Mouse (Mus musculus) brain, embryonic 18.5 days (tissue): Measurements from ENCODE around the gene Apol7e.
"Not testable (repeated sequence)": the region's sequence is repeated elsewhere in the genome, so short reads cannot be mapped to it uniquely, and the experiment has no call there.

Source experiments
- DNase-seq: peaks from one replicate; pipeline ENCODE4 v3.0.0-alpha.2; 2012; ENCODE audit warnings: low read depth, low spot score

The Apol7e gene

DNA sequence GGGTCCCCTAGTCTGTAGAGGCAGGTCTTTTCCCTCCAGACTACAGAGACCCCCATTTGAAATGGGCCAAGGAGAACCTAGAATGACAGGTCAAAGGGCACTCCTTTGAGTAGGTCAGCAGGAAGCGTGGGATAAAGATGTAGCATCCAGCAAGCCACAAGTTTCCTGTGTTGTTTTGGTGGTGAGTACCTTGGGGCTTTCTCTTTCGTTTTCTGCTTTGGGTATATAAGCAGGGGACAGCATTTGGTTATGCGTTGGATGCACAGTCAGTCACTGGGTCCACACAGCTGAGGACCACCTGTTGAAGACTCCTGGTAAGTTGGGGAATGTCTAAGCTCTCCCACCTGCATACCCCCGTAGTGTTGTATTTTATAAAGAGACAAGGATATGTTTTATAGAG lies at the start of gene Apol7e:
Apol7e (plus strand) TSS at position 202 of the 400 bp plus-strand sequence.
- DNase-seq, result not testable (repeated sequence)

DNA sequence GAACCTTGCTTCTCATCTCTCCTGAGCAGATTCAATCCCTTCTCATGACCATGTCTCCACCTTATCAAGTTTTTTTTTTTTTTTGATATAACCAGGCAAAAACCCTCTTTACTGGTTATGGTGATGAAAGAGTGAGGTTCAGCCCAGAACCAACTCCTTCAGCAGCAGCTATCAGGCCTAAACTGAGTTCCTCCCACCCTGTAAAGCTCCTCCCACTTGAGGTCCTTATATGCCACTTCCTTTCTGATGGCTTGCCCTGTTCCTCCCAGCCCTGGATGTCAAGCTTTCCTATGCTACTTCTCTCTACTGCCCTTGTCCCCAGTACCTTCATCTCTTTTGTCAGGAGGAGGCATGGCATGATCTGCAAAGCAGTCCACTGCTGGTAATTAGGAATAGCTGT lies 47.5 kb upstream of the Apol7e start:
- DNase-seq, result not testable (repeated sequence)

DNA sequence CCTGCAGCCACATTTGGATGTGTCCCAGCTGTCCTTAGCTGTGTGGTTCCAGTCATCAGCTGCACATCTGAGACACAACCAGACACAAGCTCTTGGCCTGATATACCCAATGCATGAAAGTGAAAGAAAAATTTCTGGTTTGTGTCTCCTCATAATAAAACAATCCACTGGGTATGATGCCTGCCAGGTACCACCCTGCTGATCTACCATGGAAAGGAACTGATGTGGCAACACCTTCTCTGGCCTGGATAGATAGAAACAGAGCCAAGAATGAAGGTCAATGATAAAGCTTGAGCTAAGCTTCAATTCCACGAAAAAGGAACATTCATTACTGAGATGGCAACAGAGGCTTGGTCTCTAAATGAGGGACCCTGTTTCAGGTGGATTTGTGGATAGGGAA lies 38.9 kb upstream of the Apol7e start:
- not testable (repeated sequence) for DNase-seq

DNA sequence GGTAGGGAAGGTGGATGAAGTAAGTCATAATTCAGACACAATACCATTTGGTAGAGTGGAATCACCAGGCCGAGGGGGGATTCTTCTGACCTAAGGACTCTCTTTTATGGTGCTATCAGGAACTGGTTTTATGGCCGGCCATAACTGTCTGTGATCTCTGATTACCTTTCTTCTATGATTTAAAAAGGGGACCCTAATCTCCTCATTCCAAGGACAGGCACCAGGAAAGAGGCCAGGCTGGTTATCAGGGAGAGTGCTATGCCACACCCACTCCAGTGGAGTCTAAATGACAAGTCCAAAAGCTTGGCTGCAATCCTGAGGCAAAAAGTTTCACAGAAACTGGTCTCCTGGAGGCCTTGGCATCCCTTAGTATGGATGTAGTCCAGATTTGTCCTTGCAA lies 36.8 kb upstream of the Apol7e start:
- DNase-seq, result not testable (repeated sequence)

DNA sequence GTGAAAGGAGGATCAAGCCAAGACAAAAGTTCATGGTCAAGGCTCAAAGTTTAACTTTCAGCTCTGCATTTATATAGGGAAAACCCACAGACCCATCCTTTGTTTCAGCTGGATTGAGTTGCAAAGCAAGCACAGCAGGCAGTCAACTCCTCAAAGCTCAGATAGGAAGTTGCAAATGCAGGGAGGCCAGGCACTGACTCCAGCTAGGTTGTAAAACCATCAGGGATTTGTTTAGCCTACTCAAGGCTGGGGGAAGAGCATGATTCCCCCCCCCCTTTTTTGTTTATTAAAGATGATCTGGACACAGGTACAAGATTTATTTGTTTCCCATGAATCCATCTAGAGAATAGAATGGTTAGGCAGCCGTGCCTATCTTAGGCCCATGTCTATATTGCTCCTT lies 24.6 kb upstream of the Apol7e start:
- not testable (repeated sequence) for DNase-seq

DNA sequence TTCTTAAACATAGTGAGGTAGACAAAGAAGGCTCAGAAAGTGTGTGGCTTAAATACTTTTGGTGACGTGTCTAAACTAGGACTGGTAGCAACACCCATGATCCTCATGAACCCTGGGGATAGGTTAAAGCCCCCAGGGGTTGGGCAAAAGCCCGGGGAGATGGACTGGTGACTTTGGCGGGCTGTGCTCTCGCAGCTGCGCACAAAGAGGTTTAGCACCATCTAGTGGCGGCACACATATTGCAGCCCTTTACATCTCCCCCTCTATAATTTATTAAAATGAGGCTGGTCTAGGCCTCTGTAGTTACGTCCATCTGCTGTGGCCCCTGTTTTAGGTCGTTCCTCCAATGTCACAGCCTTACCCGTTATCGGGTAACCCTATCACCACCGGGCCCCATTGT lies 14.7 kb upstream of the Apol7e start:
- not testable (repeated sequence) for DNase-seq

DNA sequence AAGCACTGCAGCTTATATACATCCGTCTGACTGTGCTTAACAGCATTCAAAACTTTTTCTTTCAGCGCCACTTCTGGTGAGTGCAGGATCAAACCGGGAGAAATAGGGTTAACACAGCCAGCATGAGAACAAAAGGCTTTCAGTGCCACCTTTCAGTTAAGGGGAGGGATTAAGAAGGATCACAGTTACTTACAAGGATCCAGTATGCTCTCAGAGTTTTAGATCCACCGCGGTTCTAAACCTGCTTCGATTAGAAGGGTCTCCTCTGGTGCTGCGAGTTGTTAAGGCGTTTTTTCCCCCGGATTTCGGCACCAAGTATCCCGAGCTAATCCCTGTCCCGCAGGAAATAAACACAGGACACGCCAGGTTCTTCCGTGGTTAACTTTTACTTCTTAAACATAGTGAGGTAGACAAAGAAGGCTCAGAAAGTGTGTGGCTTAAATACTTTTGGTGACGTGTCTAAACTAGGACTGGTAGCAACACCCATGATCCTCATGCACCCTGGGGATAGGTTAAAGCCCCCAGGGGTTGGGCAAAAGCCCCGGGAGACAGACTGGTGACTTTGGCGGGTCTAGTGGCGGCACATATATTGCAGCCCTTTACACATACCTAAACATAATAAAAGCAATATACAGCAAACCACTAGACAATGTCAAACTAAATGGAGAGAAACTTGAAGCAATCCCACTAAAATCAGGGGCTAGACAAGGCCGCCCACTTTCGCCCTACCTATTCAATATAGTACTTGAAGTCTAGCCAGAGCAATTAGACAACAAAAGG lies 6.9 kb upstream of the Apol7e start:
- not testable (repeated sequence) for DNase-seq

DNA sequence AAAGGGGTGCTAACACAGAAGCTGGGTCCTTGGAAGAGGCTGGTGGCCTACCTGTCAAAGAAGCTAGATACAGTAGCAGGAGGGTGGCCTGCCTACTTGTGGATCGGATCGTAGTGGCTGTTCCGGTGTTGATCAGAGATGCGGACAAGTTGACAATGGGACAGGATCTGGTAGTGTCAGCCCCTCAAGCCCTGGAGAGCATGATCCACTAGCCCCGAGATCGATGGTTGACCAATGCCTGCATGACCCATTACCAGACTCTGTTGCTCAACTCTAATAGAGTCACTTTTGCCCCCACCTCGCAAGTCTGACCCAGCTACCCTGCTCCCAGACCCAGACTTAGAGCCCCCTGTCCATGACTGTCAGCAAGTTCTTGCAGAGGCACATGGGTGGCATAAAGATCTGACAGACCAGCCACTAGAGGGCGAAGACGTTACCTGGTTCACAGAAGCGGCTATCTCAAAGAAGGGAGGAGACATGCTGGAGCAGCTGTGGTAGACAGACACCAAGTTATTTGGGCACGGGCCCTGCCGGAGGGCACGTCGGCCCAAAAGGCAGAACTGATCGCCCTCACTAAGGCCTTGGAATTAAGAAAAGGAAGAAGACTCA lies 3.9 kb upstream of the Apol7e start:
- DNase-seq, result not testable (repeated sequence)

DNA sequence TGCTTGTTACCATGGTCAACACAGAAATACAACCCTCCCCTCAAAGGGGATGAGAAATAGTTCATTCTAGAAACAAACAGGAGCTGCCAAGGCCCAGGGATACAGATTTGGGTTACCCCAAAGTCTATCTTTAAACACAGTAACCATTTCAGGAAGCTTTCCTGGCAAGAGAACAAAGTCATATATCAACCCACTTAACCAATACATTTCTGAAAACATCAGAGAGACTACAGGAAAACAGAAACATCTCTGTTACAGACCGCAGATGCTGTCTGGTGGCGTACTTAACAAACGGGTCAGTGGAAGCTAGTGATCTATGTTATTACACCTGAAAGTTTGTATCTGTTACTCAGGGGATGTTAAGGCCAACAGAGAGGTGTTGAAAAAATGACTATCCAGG lies 6.6 kb downstream of the Apol7e start:
- DNase-seq, result not testable (repeated sequence)

DNA sequence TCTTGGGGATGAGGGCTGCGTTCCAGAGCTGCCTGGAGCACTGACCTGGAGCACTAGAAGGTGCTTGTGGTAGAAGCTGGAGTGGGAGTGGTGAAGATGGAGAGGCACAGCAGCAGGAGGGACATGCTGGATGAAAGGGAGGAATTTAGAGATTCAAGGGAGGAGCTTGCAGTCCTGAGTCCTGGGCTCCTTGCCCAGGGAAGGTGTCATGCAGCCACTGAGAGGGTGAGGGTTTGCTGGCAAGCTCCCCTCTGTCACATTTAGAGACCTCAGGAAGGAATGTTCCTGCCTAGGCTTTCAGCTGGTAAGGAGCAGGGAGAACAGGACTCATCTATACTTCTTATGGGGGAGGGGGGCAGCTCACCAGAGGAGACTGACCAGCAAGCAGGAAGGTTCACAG lies 10.3 kb downstream of the Apol7e start:
- DNase-seq, result not testable (repeated sequence)

DNA sequence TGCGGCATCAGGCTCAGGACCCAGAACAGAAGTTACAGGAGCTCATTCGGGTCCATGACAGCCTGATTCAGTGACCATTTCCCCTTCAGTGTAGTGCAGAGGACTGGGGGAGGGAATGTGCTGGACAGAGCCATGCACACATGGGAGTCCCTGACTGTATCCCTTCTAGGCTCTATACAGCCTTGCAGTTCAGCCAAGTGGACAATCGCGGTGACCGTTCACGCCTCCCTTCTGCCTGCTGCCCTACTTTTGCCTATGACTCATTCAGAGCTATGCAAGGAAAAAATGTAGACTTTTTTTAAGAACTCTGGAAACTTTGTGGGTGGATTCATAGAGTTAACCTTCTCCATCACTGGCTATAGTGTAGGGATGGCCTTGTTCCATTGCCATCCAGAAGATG lies 19.6 kb downstream of the Apol7e start:
- DNase-seq, result not testable (repeated sequence)

DNA sequence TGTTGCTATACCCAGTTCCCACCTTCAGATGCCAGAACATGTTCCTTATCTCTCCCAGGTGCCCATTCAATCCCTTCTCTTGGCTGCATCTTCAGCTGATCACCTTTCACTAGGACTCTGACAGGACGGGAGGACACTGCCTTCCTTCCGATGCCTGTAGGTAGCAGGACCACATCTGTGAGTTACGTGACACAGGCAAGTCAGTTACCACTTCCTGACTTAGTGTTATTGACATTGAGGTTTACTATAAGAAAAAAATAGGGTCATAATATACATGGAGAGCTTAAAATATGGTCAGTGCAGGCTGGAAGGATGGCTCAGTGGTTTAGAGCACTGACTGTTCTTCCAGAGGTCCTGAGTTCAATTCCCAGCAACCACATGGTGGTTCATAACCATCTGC lies 22.9 kb downstream of the Apol7e start:
- DNase-seq, result not testable (repeated sequence)

DNA sequence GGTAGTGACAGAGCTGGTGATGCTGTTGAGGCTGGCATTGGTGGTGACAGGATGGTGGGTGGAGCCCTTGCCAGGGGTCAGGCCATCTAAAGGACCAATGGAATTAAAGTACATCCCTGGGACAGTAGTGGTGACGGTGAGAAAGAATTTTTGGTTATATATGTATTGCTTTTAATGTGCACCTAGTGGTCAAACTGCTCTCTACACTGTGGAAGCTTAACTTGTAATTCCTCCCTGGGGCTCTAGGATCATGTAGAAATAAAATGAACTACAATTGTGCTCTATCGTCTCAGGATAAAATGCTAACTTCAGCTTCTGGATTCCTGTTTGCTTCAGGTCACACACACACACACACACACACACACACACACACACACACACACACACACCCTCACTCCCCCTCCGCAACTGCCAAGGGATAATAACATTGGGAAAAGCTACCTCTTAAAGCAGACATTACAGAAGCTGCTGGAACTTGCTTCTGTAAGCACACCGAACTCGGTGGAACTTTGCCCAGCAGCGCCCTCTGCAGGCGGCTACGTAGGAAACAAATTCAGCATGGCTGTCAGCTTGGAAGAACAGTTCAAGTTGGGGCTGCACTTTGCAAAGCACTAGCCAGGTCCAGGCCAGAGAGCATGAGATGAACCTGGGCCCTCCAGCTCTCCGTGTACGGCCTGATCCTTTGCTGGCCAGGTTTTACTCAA lies 25.7 kb downstream of the Apol7e start:
- not testable (repeated sequence) for DNase-seq

DNA sequence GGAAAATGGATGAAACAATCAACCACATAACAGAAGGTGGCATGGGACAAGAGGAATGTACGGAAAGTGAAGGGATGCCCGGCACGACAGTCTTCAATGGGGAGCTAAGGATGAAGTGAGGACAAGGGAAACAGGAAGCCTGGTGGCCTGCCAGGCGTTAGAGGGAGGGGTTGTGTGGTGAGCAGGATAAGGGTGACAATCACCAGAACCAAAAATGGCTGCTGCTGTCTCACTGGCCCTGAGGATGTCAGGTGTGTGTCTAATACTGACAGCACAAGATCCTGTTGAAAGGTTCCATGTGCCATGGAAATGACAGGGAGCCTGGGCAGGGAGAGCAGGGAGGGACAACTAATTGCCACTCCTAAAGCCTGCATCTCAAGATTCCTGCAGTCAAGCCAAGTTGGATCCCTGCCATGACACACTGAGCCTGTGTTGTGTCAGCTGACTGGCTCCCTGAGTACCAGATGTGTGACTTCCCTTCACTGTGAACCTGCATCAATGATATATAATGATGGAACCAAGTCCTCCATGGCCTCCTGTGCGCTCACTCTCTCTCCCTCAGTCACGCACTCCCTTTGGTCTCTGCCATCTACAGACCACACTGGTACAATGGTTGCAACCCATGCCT lies 26.9 kb downstream of the Apol7e start:
- DNase-seq, result not testable (repeated sequence)

DNA sequence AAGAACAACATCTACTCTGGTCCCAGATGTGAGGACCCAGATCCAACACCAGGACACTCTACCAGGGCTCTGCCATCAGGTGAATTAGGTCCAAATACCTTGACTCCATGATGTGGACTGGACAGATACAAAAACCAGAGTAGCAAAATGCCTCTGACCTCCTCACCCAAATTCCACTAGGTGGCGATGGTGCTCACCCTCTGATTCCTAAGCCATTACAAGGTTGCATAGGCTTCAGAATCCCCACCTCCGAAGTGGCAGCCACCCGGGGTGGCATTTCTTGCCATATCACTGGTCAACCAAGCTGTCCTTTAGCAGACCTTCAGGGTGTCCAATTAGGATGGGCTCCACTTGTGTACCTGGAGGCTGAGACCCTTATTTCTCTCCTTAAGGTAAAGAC lies 28.5 kb downstream of the Apol7e start:
- DNase-seq, result not testable (repeated sequence)

DNA sequence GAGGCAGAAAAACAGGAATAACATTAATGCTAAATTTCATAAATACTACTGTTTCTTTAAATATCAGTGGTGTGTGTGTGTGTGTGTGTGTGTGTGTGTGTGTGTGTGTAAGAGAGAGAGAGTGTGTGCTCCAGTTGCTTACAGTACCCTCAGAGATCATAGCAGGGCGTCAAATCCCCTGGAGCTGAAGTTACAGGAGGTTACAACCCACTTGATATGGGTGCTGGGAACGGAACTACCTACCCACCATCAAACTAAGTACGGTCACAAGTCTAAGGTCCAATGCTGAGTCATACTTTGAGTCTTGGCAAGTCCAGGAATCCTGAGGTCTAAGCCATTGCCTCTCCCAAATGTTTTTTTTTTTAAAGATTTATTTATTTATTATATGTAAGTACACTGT lies 29.1 kb downstream of the Apol7e start:
- DNase-seq, result not testable (repeated sequence)

DNA sequence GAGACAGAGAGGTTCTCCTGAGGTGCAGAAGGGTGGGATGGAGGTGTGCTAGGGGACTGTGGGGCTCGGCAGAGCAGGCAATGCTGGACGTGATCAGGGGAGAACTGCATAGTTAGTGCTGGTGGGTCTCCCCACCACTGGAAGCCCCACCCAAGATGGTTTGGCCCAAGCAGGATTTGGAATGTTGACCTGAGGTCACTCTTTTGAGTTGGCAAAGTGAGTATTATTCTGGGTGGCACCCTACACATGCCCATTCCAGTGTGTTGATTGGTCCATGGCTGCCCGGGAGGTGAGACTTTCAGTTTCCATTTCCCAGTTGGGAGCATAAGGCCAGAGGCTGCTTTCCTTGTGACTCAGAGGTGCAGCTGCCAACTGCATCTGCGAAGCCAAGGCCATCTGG lies 30.1 kb downstream of the Apol7e start, which contains the start of gene Apol9b:
Apol9b (plus strand) TSS at position 301 of the 400 bp plus-strand sequence.
- DNase-seq, result not testable (repeated sequence)

DNA sequence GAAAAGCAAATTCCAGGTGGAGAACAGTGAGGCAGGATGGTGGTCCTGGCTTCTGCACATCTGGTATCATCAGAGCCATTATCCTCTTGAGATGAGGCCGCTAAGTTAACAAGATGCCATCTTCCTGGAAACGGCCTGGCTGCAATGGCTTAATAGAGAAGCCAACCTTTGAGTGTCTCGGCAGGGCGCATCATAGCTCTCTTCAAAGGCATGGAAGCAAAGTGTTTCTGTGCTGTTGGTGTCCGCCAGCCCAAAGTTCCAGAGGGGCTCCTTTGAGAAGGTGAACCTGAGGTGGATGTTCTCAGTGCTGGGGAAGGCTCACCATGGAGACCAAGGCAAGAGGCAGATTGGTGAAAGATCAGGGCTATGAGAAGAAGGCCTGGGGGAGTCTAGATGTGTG lies 32.9 kb downstream of the Apol7e start:
- DNase-seq, result no peak

DNA sequence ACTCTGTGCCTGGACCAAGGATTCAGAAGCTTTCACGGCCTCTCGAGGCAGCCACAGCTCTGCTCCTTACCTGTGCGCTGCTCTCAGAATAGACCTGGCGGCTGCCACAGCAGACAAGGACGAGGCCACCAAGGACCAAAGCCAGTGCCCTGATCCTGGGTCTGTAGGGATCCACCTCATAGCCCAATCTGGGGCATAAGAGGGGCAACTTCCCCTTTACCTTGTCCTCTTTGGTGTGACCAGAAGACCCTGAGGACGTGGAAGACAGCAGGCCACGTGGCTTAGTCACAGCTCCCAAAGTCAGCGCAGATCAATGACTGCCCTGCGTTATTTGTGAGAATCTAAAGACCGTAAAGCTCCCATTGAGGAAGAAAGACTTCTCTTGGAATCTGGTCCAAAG lies 34.2 kb downstream of the Apol7e start:
- not testable (repeated sequence) for DNase-seq

DNA sequence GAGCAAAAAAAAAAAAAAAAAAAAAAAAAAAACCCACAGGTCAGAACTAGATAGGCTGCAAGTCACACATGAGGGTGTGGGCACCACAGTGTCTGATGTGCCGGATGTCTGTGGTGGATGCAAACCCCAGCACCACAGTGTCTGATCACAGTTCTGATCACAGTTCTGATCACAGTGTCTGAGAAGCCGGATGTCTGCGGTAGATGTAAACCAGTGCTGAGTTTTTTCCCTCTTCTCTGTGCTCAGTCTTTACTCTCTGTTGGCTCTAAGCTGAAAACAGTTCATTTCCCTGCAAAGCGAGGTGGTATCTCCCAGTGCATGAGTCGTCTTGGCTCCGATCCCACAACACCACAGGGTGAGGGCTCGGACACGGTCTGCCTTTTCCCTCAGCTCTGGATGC lies 34.7 kb downstream of the Apol7e start:
- not testable (repeated sequence) for DNase-seq

DNA sequence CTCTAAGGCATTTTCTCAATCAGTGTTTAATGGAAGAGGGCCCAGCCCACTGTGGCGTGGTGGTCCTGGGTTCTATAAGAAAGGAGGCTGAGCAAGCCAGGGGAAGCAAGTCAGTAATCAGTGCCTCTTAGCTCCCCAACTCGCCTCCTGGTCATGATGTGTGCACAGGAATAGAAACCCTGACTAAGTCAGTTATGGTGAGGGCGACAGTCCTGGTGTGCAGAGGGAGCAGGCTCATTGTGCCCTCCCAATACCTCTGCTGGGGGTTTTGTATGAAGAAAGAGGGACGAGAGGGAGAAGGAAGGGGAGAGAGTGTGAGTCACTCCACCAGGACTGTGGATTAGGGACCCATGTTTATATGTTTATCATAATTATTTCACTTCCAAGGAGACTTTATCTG lies 35.2 kb downstream of the Apol7e start:
- not testable (repeated sequence) for DNase-seq
